17 mouse cellular contexts compared by ENCODE assay signal in genomic region chr11:30617571-30618097, GRCm38 (mm10). TPM values are rescaled to one million over a fixed set of nuclear protein-coding genes. Genes with fewer than 3 reads are reported as not detected.
DNase-seq lines count a peak whose midpoint lies in the region; ATAC-seq lines count a peak whose summit lies in the region.
"Had no signal": no experiment of that assay in that cellular context is flagged by ENCODE, and none has a peak within 500 bp of the region (broad histone marks: within the 10 kb centered on the region; RNA-seq: fewer than 3 reads in every experiment).

No protein-coding gene starts in this region.

- H3K4me2 ChIP-seq in kidney, embryonic 16.5 days (replicated peaks; ENCODE audit: low read depth, low read length) = no peak overlapping the region
- H3K4me2 ChIP-seq: embryonic facial prominence, embryonic 13.5 days; stomach, embryonic 15.5 days had no signal

- H3K4me3 ChIP-seq in kidney, embryonic 16.5 days (ENCODE audit: low read length) = no peak overlapping the region
- H3K4me3 ChIP-seq: embryonic facial prominence, embryonic 13.5 days; hindbrain, embryonic 10.5 days; limb, embryonic 10.5 days; megakaryocyte, embryonic 14.5 days; myocyte; stomach, embryonic 15.5 days had no signal

- H3K27me3 ChIP-seq in kidney, embryonic 16.5 days (ENCODE audit: insufficient read depth, low read length) = no peaks in the 10 kb centered on the region
- H3K27me3 ChIP-seq: embryonic facial prominence, embryonic 13.5 days; megakaryocyte, embryonic 14.5 days; stomach, embryonic 15.5 days had no signal

- no peak for ATAC-seq in kidney, embryonic 16.5 days (ENCODE audit: low FRiP score, low TSS enrichment)
- ATAC-seq: CD4-positive, CD25-positive, alpha-beta regulatory T cell, adult 4 months had no signal

- no peaks in the 10 kb centered on the region for H3K9me3 ChIP-seq in kidney, embryonic 16.5 days (ENCODE audit: low read length)
- H3K9me3 ChIP-seq: embryonic facial prominence, embryonic 13.5 days; hindbrain, embryonic 10.5 days; limb, embryonic 10.5 days; megakaryocyte, embryonic 14.5 days; stomach, embryonic 15.5 days had no signal

- no peaks in the 10 kb centered on the region for H3K36me3 ChIP-seq in kidney, embryonic 16.5 days (ENCODE audit: insufficient read depth, low read length)
- H3K36me3 ChIP-seq: embryonic facial prominence, embryonic 13.5 days; hindbrain, embryonic 10.5 days; limb, embryonic 10.5 days; stomach, embryonic 15.5 days had no signal

- peak overlapping the region; percentile 78; the same call in 1 of the 2 replicates for H3K27ac ChIP-seq in kidney, embryonic 16.5 days (ENCODE audit: low read length)
- H3K27ac ChIP-seq: embryonic facial prominence, embryonic 13.5 days; hindbrain, embryonic 10.5 days; limb, embryonic 10.5 days; liver, embryonic 14.5 days; stomach, embryonic 15.5 days had no signal

- no peak for DNase-seq in kidney, adult 9 months
- DNase-seq in lung, postnatal 36 days = peak; percentile 20
- no peak for DNase-seq in lung, postnatal 14 days
- DNase-seq in adrenal gland, postnatal 36 days = peak; percentile 36 to 40
- DNase-seq in mesoderm, embryonic 11.5 days (ENCODE audit: low read depth, low spot score) = peak; percentile 38
- no peak for DNase-seq in spleen, adult 12 weeks (ENCODE audit: low spot score)
- DNase-seq: spleen, adult 18-20 months had no signal

- H3K9ac ChIP-seq in kidney, embryonic 16.5 days (replicated peaks; ENCODE audit: low read length) = no peak overlapping the region
- H3K9ac ChIP-seq: embryonic facial prominence, embryonic 13.5 days; liver, embryonic 14.5 days; stomach, embryonic 15.5 days had no signal

- 32% methylated on average over 2 of the region's 2 CpGs for whole genome bisulfite sequencing in kidney, embryonic 16.5 days

- H3K4me1 ChIP-seq in kidney, embryonic 16.5 days (ENCODE audit: insufficient read depth, low read length) = no peaks in the 10 kb centered on the region
- H3K4me1 ChIP-seq: embryonic facial prominence, embryonic 13.5 days; stomach, embryonic 15.5 days had no signal

RNA-seq across cellular contexts. Expression of gene Acyp2, which starts 31.8 kb away (rescaled TPM):
- polyA plus RNA-seq in kidney, embryonic 16.5 days (2015; fragmentation: Nextera tagmentation; extraction: Ambion mirVana) = 19.0 and 19.8 TPM in 2 replicates
- 10 to 100 TPM; 38.8 to 41.2 TPM for total RNA-seq in adrenal gland, postnatal 36 days (2021)
- total RNA-seq: neutrophil, adult 5-6 weeks had no signal

Comparison
In these comparisons a context has a peak if more than half of its experiments do, and no peak if none do; other contexts are left out.
1. DNase-seq: peak in lung, postnatal 36 days (single experiment), adrenal gland, postnatal 36 days (2 of 2) and mesoderm, embryonic 11.5 days (single experiment); none in kidney, adult 9 months (single experiment), lung, postnatal 14 days (single experiment) and spleen, adult 12 weeks (single experiment).